Mouse (Mus musculus): ENCODE data around the gene Frat2.
"Not testable (repeated sequence)": the region's sequence is repeated elsewhere in the genome, so short reads cannot be mapped to it uniquely, and the experiment has no call there.

Frat2 gene

GRCm38 (mm10) chr19:41847992-41848851, at the start of gene Frat2:
TSS of gene Frat2 (minus strand) at chr19:41848132.
- DNase-seq (ENCODE audit: low spot score in 2 of 2) = peak; percentile 71 to 84

- no peak for DNase-seq (ENCODE audit: low spot score in 2 of 2)
Measured at GRCm38 (mm10) chr19:41896319-41896711, 48.4 kb upstream of the Frat2 start.

DNA sequence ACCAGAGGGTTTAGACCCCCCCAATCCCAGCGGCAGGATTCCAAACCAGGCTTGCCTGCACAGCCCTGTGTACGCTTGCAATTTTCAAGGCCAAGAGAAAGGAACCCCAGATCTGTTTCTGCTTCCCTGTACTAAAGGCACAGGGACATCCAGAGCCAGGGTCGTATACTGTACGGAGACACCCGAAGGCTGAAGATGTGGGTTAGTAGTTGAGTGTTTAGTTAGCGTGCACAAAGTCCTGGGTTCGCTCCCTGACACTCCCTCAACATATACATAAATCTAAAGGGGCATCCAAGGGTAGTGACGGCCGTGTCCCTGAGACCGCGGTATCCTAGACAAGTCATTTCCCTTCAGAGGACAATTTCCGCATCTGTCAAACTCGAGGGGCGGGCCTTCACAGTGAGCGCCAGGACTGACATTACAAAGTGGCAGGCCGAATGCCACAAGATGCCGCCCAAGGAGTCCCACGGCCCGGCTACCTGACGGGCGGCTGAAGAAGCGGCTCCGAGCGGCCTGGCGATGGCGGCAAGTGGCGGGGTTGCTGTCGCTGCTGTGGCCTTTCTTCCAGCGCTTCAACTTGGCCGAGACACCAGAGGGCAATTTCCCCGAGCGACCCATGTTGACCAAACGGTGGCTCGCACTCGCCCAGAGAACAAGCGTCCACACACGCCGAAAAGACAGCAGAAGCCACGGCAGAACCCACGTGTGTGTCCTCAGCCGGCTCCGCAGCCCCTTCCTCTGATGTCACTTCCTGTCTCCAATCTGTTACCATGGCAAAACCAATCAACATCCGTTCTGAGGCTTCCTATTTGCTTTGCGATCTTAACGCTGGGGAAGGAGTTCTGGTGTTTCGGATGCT, 47.8 kb upstream of the Frat2 start, which contains the start of gene Rrp12:
Gene Rrp12, minus strand, starts transcription at position 714 of the 859 bp plus-strand sequence.
- peak; percentile 31 to 63 for DNase-seq (ENCODE audit: low spot score in 2 of 2)

DNA sequence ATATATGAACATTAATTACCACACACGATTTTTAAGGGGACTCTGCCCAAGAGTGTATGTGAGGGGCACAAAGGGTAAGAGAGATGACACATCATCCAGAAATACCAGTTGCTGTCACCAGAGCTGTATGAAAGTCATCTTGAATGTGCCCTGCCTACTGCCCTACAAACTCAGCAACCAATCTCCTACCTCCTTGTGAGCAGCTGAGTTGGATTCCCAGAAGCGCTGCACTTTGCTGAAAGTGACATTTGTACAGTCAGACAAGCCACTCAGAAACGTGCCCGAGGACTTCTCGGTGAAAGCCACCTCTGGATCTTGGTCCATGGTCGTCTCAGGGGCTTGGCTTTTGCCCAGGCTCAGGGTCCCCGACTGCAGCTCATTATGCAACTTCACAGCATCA, 47.0 kb upstream of the Frat2 start:
- DNase-seq (ENCODE audit: low spot score in 2 of 2) = no peak

DNA sequence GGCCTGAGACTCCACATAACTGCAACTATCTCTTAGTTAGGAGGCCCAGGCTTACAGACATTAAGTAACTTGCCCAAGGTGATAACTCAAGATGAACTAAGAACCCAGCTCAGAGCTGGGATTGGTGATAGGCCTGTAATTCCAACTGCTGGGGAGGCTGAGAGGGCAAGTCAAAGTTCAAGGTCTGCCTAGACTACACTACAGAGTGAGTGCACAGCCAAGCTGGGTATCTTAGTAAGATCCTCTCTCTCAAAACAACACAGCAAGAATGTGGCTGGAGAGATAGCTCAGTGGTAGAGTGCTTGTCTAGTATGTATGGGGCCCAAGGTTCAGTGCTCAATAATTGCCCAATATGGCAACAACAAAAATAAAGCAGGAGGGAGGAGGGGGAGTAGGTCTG, 40.3 kb upstream of the Frat2 start:
- DNase-seq (ENCODE audit: low spot score in 2 of 2) = no peak

DNA sequence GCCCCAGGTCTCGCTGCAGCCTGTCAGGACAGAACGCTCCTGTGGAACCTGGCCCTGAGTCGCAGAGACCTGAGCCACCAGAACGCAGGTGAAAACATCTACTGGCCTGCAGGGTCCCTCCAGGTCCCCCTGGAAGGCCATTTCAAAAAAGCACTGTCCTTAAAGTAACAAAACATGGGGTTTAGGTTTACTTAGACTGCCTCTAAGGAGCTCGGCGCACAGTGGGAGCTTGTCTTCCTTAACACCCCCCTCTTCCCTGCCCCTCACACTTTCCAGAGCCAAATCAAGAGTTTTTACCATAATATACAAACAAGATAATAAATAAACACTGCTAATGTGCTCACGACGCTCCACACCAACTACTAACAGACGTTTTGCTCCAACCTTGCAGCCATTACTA, 36.0 kb upstream of the Frat2 start:
- no peak for DNase-seq (ENCODE audit: low spot score in 2 of 2)

GRCm38 (mm10) chr19:41881842-41882241, 33.9 kb upstream of the Frat2 start:
- no peak for DNase-seq (ENCODE audit: low spot score in 2 of 2)

DNA sequence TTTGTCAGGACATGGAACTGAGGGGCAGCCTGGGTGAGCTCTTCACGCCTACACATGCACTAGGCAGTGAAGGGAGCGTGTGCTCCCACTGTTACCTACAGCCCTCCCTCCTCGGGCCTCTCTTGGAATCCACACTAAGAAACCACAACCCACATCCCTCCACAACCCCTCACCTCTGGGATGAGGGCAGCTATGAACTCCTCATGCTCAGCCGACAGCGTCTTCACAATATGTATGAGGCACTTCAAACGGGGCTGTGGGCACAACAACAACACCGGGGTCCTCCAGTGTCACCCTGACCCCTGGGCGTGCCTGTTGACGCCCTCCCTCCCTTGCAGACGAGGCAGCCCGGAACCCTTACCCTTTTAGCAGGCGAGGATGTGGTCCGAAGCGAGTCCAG, 26.4 kb upstream of the Frat2 start:
- no peak for DNase-seq (ENCODE audit: low spot score in 2 of 2)

- DNase-seq (ENCODE audit: low spot score in 2 of 2) = no peak
Measured at GRCm38 (mm10) chr19:41872285-41872684, 24.4 kb upstream of the Frat2 start.

GRCm38 (mm10) chr19:41869946-41870345, 22.0 kb upstream of the Frat2 start:
- DNase-seq (ENCODE audit: low spot score in 2 of 2) = not testable (repeated sequence)

DNA sequence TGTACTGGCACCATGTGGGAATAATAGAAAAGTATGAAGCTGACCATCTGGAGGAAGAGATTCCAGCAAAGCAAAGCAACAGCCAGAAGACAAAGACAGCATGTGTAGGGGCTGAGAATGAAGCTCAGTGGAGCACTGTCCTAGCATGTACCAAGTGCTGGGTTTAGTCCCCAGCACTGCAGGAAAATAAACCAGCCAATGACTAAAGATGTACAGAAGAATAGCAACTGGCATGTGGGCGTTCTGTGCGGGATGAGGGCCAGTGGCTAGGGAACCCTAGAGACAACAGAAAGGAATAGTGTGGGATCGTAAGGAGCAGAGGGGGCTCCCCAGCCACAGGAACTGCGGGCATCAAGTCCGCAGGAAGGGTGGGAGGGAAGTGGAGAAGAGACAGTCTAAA, 21.4 kb upstream of the Frat2 start:
- no peak for DNase-seq (ENCODE audit: low spot score in 2 of 2)

DNA sequence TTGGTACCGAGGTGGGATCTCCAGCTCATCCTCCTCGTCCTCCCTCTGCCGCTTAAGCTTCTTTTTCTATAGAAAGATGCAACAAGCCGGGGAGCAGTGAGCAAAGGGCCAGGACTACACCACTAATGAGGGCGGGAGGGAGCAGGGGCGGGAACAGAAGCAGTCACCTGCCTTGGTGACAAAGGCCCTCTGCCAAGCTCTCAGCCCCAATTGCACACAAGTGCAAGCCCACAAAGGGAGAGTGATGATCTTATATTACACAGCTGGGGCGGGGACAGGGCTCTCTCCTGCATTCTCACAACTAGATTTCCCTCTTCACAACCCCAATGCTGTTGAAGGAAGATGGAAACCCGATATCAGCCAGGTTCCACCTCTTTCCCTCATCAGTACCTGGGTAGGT, 18.8 kb upstream of the Frat2 start:
- DNase-seq (ENCODE audit: low spot score in 2 of 2) = no peak

- DNase-seq (ENCODE audit: low spot score in 2 of 2) = no peak
Measured at GRCm38 (mm10) chr19:41857816-41858310, 9.9 kb upstream of the Frat2 start.

GRCm38 (mm10) chr19:41857086-41857762, 9.3 kb upstream of the Frat2 start:
- DNase-seq (ENCODE audit: low spot score in 2 of 2) = no peak

DNA sequence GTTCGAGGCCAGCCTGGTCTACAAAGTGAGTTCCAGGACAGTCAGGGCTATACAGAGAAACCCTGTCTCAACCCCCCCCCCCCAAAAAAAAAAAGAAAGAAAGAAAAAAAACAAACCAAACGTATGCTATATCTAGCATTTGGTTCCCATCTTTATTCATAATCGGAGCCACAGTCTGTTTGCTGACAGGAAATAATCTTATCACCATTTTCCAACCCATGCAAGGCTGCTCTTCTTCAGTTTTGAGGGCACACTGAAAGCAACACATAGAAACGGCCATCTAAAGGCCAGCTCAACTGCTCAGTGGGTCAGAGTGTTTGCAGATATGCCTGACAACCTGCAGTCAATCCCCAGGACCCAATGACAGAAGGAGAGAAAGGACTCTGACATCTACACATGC, 4.5 kb upstream of the Frat2 start:
- no peak for DNase-seq (ENCODE audit: low spot score in 2 of 2)

GRCm38 (mm10) chr19:41850719-41851543, 3.0 kb upstream of the Frat2 start:
- DNase-seq (ENCODE audit: low spot score in 2 of 2) = no peak

- no peak for DNase-seq (ENCODE audit: low spot score in 2 of 2)
Measured at GRCm38 (mm10) chr19:41850021-41850718, 2.2 kb upstream of the Frat2 start.

DNA sequence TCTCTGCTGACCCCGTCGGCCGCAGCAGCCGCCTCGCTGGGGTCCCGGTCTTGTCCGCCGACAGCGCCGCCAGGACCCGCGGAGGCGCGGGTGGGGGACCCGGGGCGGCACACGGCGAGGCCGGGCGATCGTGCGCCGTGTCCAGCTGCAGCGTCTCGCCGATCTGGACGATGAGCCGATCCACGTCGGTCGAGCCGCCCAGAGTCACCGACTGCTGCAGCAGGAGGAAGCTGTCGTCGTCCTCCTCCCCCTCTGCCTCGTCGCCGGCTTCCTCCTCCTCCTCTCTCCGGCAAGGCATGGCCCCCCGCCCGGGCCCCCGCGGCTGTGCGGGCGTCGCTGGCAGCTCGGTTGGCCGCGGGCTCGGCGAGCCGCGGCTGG, 329 bp downstream of the Frat2 start:
- not testable (repeated sequence) for DNase-seq (ENCODE audit: low spot score in 2 of 2)

GRCm38 (mm10) chr19:41847091-41847581, 796 bp downstream of the Frat2 start:
- DNase-seq (ENCODE audit: low spot score in 2 of 2) = peak in 1 of 2 experiments; percentile 49
